8 mouse cellular contexts compared by ENCODE assay signal in the genomic region with DNA sequence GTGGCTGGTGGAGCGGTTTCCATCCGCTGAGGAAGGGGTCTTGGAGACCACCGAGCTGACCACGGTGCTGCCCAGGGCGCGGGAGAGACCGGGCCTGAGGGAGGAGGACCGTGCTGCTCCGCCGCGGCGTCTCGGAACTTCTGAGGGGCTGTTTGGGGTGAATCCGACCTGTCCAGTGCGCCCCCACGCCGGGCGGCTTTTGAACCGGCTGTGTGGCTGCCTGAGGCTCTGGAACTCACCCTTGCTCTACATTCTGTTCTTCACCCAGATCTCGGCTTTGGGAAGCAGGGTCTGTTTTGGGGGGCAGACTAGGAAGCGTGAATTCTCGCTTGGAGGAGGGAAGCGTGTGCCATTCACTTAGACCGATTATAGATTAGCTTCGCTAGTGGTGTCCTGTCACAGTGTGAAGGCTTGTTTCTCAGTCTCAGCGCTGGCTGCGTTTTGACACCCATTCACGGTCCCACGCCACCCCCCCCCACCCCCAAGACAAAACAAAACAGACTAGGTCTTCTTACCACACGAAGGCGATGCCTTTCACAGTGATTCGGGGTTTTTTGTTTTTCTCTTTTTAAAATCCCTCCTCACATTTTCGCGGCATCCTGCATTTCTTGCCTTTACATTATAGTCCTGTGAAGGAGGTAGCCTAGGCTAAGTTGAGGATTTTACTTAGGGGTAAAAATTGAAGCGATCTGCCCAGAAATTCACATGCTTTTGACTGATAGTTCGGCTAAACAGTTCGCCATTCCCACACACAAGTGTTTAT. TPM values are rescaled to one million over a fixed set of nuclear protein-coding genes. Genes with fewer than 3 reads are reported as not detected.
A peak's percentile ranks its signal among the peaks of the same experiment; 100 is the strongest.
DNase-seq lines count a peak whose midpoint lies in the region; ATAC-seq and TF ChIP-seq lines count a peak whose summit lies in the region.

No protein-coding gene starts in this region.

- peak; percentile 80 for ATAC-seq in neural tube, embryonic 11.5 days (ENCODE audit: insufficient read depth, low FRiP score, low TSS enrichment)
- peak; percentile 71 for ATAC-seq in forebrain, postnatal 0 days
- ATAC-seq in neural tube, embryonic 15.5 days (ENCODE audit: low FRiP score), result peak; percentile 84

- no peaks in the 10 kb centered on the region for H3K36me3 ChIP-seq in neural tube, embryonic 11.5 days (ENCODE audit: control insufficient read depth, insufficient read depth, low read length)
- H3K36me3 ChIP-seq in forebrain, postnatal 0 days (ENCODE audit: insufficient read depth), result no peaks in the 10 kb centered on the region
- no peaks in the 10 kb centered on the region for H3K36me3 ChIP-seq in liver, adult 2 months (ENCODE audit: control insufficient read depth, insufficient read depth, low read length)
- 0 out of 2 replicates have a peak, but pooled peaks cover 6% of the 10 kb centered on the region for H3K36me3 ChIP-seq in neural tube, embryonic 15.5 days

- peak overlapping the region; percentile 83 for H3K4me3 ChIP-seq in neural tube, embryonic 11.5 days (ENCODE audit: low read depth, low read length)
- peak overlapping the region; percentile 65 for H3K4me3 ChIP-seq in bone marrow, adult 2 months (replicated peaks; ENCODE audit: control insufficient read depth, low read depth, low read length)
- H3K4me3 ChIP-seq in forebrain, postnatal 0 days (ENCODE audit: low read depth, low read length), result peak overlapping the region; percentile 97
- peak overlapping the region; percentile 85 for H3K4me3 ChIP-seq in liver, adult 2 months (ENCODE audit: insufficient read depth, low read depth, low read length)
- H3K4me3 ChIP-seq in neural tube, embryonic 15.5 days (replicated peaks), result peak overlapping the region; percentile 86

- H3K4me1 ChIP-seq in neural tube, embryonic 11.5 days (ENCODE audit: control insufficient read depth, insufficient read depth, low read length), result peaks cover 3% of the 10 kb centered on the region
- H3K4me1 ChIP-seq in bone marrow, adult 2 months (ENCODE audit: control insufficient read depth, insufficient read depth, low read length), result peaks cover 3% of the 10 kb centered on the region; the same call in 1 of the 2 replicates
- H3K4me1 ChIP-seq in forebrain, postnatal 0 days (ENCODE audit: insufficient read depth), result 0 out of 2 replicates have a peak, but pooled peaks cover 5% of the 10 kb centered on the region
- peaks cover 1% of the 10 kb centered on the region; the same call in 1 of the 2 replicates for H3K4me1 ChIP-seq in liver, adult 2 months (ENCODE audit: control insufficient read depth, insufficient read depth, low read length)
- H3K4me1 ChIP-seq in neural tube, embryonic 15.5 days, result peaks cover 19% of the 10 kb centered on the region

- no peak for TF ChIP-seq POLR2A in bone marrow, adult 2 months (IDR thresholded peaks at IDR 0.05; ENCODE audit: borderline replicate concordance, control insufficient read depth, low read depth, low read length)
- no peak for TF ChIP-seq POLR2A in liver, adult 2 months (IDR thresholded peaks at IDR 0.05; ENCODE audit: extremely low read depth, insufficient read depth, low read length)

- no peak for DNase-seq in neural tube, embryonic 11.5 days (ENCODE audit: low spot score)
- DNase-seq in neural tube, embryonic 10.5 days (ENCODE audit: extremely low spot score, low spot score), result no peak
- peak; percentile 61 for DNase-seq in forebrain, postnatal 0 days
- peak; percentile 43 for DNase-seq in liver, adult 2 months (ENCODE audit: extremely low read depth, low read depth, low spot score)
- DNase-seq in T-cell, adult 2 months (ENCODE audit: low spot score), result no peak
- no peak for DNase-seq in right cerebral cortex, postnatal 10 days (ENCODE audit: low spot score in 2 of 2)

- no peak for TF ChIP-seq CTCF in bone marrow, adult 2 months (IDR thresholded peaks at IDR 0.05; ENCODE audit: control insufficient read depth, insufficient read depth, low read length)
- TF ChIP-seq CTCF in forebrain, postnatal 0 days (IDR thresholded peaks at IDR 0.05; ENCODE audit: low read depth), result no peak
- TF ChIP-seq CTCF in liver, adult 2 months (IDR thresholded peaks at IDR 0.05; ENCODE audit: low read depth, low read length), result no peak

- no peaks in the 10 kb centered on the region for H3K27me3 ChIP-seq in neural tube, embryonic 11.5 days (ENCODE audit: control insufficient read depth, insufficient read depth, low read length)
- no peaks in the 10 kb centered on the region for H3K27me3 ChIP-seq in forebrain, postnatal 0 days (ENCODE audit: insufficient read depth, low read length)
- no peaks in the 10 kb centered on the region for H3K27me3 ChIP-seq in liver, adult 2 months (ENCODE audit: control insufficient read depth, insufficient read depth, low read length)
- H3K27me3 ChIP-seq in neural tube, embryonic 15.5 days (replicated peaks), result no peaks in the 10 kb centered on the region

- H3K79me2 ChIP-seq in liver, adult 2 months (ENCODE audit: control insufficient read depth, insufficient read depth, low read length), result peaks cover 7% of the 10 kb centered on the region; the same call in 1 of the 2 replicates

- WGBS in neural tube, embryonic 11.5 days, result 6% methylated on average over 37 of the region's 37 CpGs
- 3% methylated on average over 37 of the region's 37 CpGs for whole genome bisulfite sequencing in bone marrow, adult 2 months
- WGBS in forebrain, postnatal 0 days, result 4% methylated on average over 31 of the region's 37 CpGs
- WGBS in liver, adult 2 months, result 1% methylated on average over 37 of the region's 37 CpGs
- 5% methylated on average over 37 of the region's 37 CpGs for WGBS in neural tube, embryonic 15.5 days

- H3K27ac ChIP-seq in neural tube, embryonic 11.5 days (ENCODE audit: low read depth, low read length), result peak overlapping the region; percentile 79
- peak overlapping the region; percentile 80 for H3K27ac ChIP-seq in bone marrow, adult 2 months (ENCODE audit: control insufficient read depth, insufficient read depth, low read depth, low read length, poor library complexity)
- peak overlapping the region; percentile 97 for H3K27ac ChIP-seq in forebrain, postnatal 0 days (ENCODE audit: low read depth, low read length)
- H3K27ac ChIP-seq in liver, adult 2 months (replicated peaks; ENCODE audit: insufficient read depth, low read depth, low read length), result peak overlapping the region; percentile 94
- H3K27ac ChIP-seq in neural tube, embryonic 15.5 days (replicated peaks), result peak overlapping the region; percentile 97

- peak overlapping the region; percentile 70 for H3K9ac ChIP-seq in neural tube, embryonic 11.5 days (ENCODE audit: low read length)
- peak overlapping the region; percentile 96 for H3K9ac ChIP-seq in forebrain, postnatal 0 days
- peak overlapping the region; percentile 97 for H3K9ac ChIP-seq in liver, adult 2 months (ENCODE audit: low read depth, low read length)
- peak overlapping the region; percentile 98 for H3K9ac ChIP-seq in neural tube, embryonic 15.5 days (replicated peaks)

- peak overlapping the region; percentile 60 for H3K4me2 ChIP-seq in neural tube, embryonic 11.5 days (ENCODE audit: low read depth)
- H3K4me2 ChIP-seq in forebrain, postnatal 0 days (ENCODE audit: low read depth), result peak overlapping the region; percentile 71
- peak overlapping the region; percentile 77 for H3K4me2 ChIP-seq in neural tube, embryonic 15.5 days

- no peaks in the 10 kb centered on the region for H3K9me3 ChIP-seq in neural tube, embryonic 11.5 days (ENCODE audit: control insufficient read depth, low read length)
- no peaks in the 10 kb centered on the region for H3K9me3 ChIP-seq in forebrain, postnatal 0 days (ENCODE audit: low read length)
- no peaks in the 10 kb centered on the region for H3K9me3 ChIP-seq in neural tube, embryonic 15.5 days (replicated peaks)

RNA-seq across cellular contexts. Expression of a gene that starts 0.6 kb away (rescaled TPM):
- polyA plus RNA-seq in neural tube, embryonic 11.5 days (2014; fragmentation: Nextera tagmentation; extraction: Ambion mirVana), result 39.2 and 49.4 TPM in 2 replicates
- polyA plus RNA-seq in bone marrow, adult 2 months (2011; ENCODE audit: insufficient read depth, insufficient read length, low replicate concordance, missing spikeins), result 13.0 and 14.7 TPM in 2 replicates
- 59.1 and 77.5 TPM in 2 replicates for total RNA-seq in forebrain, postnatal 0 days (2014; rRNA removed)
- polyA plus RNA-seq in forebrain, postnatal 0 days (2015; fragmentation: Nextera tagmentation; extraction: Ambion mirVana), result 20.6 and 21.4 TPM in 2 replicates
- total RNA-seq in liver, adult 2 months (2014; rRNA removed), result 17.4 and 18.0 TPM in 2 replicates
- polyA plus RNA-seq in liver, adult 2 months (2012; rRNA removed), result 24.3 and 25.7 TPM in 2 replicates
- polyA plus RNA-seq in neural tube, embryonic 15.5 days (2015; fragmentation: Nextera tagmentation; extraction: Ambion mirVana), result 22.6 and 28.4 TPM in 2 replicates

RNA-seq across cellular contexts. Expression of a gene that starts 14.0 kb away (rescaled TPM):
- 169 and 185 TPM in 2 replicates for polyA plus RNA-seq in neural tube, embryonic 11.5 days (2014; fragmentation: Nextera tagmentation; extraction: Ambion mirVana)
- polyA plus RNA-seq in bone marrow, adult 2 months (2011; ENCODE audit: insufficient read depth, insufficient read length, low replicate concordance, missing spikeins), result 134 TPM in 2 replicates
- total RNA-seq in forebrain, postnatal 0 days (2014; rRNA removed), result 292 and 341 TPM in 2 replicates
- polyA plus RNA-seq in forebrain, postnatal 0 days (2015; fragmentation: Nextera tagmentation; extraction: Ambion mirVana), result 312 and 333 TPM in 2 replicates
- total RNA-seq in liver, adult 2 months (2014; rRNA removed), result 137 and 149 TPM in 2 replicates
- 95.9 and 110 TPM in 2 replicates for polyA plus RNA-seq in liver, adult 2 months (2012; rRNA removed)
- polyA plus RNA-seq in neural tube, embryonic 15.5 days (2015; fragmentation: Nextera tagmentation; extraction: Ambion mirVana), result 283 and 326 TPM in 2 replicates

Comparison
In these comparisons a context has a peak if more than half of its experiments do, and no peak if none do; other contexts are left out.
1. DNase-seq: peak in forebrain, postnatal 0 days (single experiment) and liver, adult 2 months (single experiment); none in neural tube, embryonic 11.5 days (single experiment), neural tube, embryonic 10.5 days (single experiment), T-cell, adult 2 months (single experiment) and right cerebral cortex, postnatal 10 days (0 of 2).
2. Peak in every context shown above with its lines, with median percentiles within 50 percentile points of each other: ATAC-seq, H3K27ac ChIP-seq, H3K4me2 ChIP-seq, H3K4me3 ChIP-seq and H3K9ac ChIP-seq.